Mouse (Mus musculus): ENCODE measurements around the gene Slc25a54.

DNA sequence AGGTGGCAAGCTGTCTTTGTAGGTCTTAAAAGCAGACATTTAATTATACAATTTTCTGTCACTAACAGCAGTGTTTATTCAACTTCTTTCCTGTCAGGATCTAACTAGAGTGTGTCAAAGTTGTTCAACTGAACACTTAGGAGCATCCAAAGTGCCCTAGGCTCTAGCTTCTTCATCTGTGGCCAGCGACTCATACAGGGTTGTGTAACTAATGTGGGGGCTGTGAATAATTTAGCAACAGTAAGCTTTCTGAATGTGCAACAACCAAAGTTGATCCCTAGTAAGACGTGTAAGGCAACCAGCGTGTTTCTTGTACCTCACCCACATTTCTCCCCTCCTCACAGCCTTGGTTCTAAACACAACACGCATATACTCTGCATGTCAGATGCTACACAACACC, 39.4 kb upstream of the Slc25a54 start:
- no peak for TF ChIP-seq POLR2A (IDR thresholded peaks at IDR 0.05; ENCODE audit: extremely low read depth, insufficient read depth, low read length)
- no peak for TF ChIP-seq CTCF (IDR thresholded peaks at IDR 0.05; ENCODE audit: low read depth, low read length)
